ENCODE assay signal across 8 mouse cellular contexts in the genomic region with DNA sequence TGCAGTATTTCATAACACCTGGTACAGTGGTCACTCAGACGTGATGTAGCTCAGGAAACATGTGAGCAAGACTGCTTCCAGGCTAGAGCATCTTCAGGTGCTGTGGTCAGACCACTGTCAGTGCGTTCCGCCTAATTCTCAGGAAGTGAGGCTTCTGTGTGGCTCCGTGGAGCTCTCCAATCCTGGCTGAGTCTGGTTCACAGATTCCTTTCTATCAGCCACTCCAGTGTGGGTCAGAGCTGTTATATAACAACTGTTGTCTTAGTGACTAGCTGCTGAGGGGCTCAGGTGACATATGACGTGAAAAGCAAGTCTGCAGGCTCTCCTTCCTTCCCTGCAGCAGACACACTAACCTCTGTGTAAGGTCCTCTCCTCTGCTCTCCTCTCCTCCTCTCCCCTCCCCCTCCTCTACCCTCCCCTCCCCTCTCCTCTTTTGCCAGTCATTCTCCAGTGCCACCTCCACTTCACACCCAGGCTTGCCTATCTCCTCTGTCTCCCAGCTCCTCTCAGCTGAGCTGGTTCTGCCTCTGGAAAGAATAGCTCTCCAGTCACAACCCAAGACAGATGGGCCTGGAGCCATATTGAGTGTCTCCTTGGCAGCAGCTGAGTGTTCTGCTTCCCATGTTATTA. TPM values are rescaled to one million over a fixed set of nuclear protein-coding genes. Genes with fewer than 3 reads are reported as not detected.
DNase-seq lines count a peak whose midpoint lies in the region; ATAC-seq and TF ChIP-seq lines count a peak whose summit lies in the region.

No protein-coding gene starts in this region.

- H3K4me1 ChIP-seq in hindbrain, postnatal 0 days (ENCODE audit: insufficient read depth, low read length) = no peaks in the 10 kb centered on the region
- peaks cover 3% of the 10 kb centered on the region; the same call in 1 of the 2 replicates for H3K4me1 ChIP-seq in hindbrain, embryonic 12.5 days

- TF ChIP-seq CTCF in hindbrain, postnatal 0 days (IDR thresholded peaks at IDR 0.05; ENCODE audit: low read depth) = no peak

- no peak overlapping the region for H3K4me3 ChIP-seq in hindbrain, postnatal 0 days (ENCODE audit: low read length)
- no peak overlapping the region for H3K4me3 ChIP-seq in hindbrain, embryonic 12.5 days

- peak; percentile 71 for ATAC-seq in hindbrain, postnatal 0 days
- ATAC-seq in hindbrain, embryonic 12.5 days (ENCODE audit: low FRiP score) = no peak

- H3K9ac ChIP-seq in hindbrain, postnatal 0 days (replicated peaks; ENCODE audit: low read length) = no peak overlapping the region
- no peak overlapping the region for H3K9ac ChIP-seq in hindbrain, embryonic 12.5 days

- H3K36me3 ChIP-seq in hindbrain, postnatal 0 days (ENCODE audit: insufficient read depth, low read length) = no peaks in the 10 kb centered on the region
- no peaks in the 10 kb centered on the region for H3K36me3 ChIP-seq in hindbrain, embryonic 12.5 days

- no peaks in the 10 kb centered on the region for H3K27me3 ChIP-seq in hindbrain, postnatal 0 days (ENCODE audit: insufficient read depth, low read length)
- H3K27me3 ChIP-seq in hindbrain, embryonic 12.5 days = no peaks in the 10 kb centered on the region

- no peak overlapping the region for H3K27ac ChIP-seq in hindbrain, postnatal 0 days
- no peak overlapping the region for H3K27ac ChIP-seq in hindbrain, embryonic 12.5 days

- H3K9me3 ChIP-seq in hindbrain, postnatal 0 days (ENCODE audit: low read length) = no peaks in the 10 kb centered on the region
- H3K9me3 ChIP-seq in hindbrain, embryonic 12.5 days (replicated peaks) = no peaks in the 10 kb centered on the region

- no peak overlapping the region for H3K4me2 ChIP-seq in hindbrain, postnatal 0 days (ENCODE audit: low read depth, low read length)
- no peak overlapping the region for H3K4me2 ChIP-seq in hindbrain, embryonic 12.5 days (replicated peaks)

- peak; percentile 35 for DNase-seq in hindbrain, postnatal 0 days (ENCODE audit: low spot score)
- peak; percentile 35 for DNase-seq in MN1 (ENCODE audit: low spot score)
- DNase-seq in heart, postnatal 4 days = peak; percentile 17
- peak; percentile 76 for DNase-seq in right cerebral cortex, adult 18-20 months
- DNase-seq in gastrocnemius, postnatal 25 days = no peak
- no peak for DNase-seq in cerebellum, adult 11-12 months
- DNase-seq in testis, postnatal 10 days (ENCODE audit: low spot score) = no peak

- 59% methylated on average over 5 of the region's 5 CpGs for WGBS in hindbrain, postnatal 0 days
- WGBS in hindbrain, embryonic 12.5 days = 60% methylated on average over 5 of the region's 5 CpGs

RNA-seq across cellular contexts. Expression of a gene that starts 23.5 kb away (rescaled TPM):
- 47.8 and 54.3 TPM in 2 replicates for total RNA-seq in hindbrain, postnatal 0 days (2014; rRNA removed)
- 48.4 and 51.6 TPM in 2 replicates for polyA plus RNA-seq in hindbrain, postnatal 0 days (2015; fragmentation: Nextera tagmentation; extraction: Ambion mirVana)
- polyA plus RNA-seq in hindbrain, embryonic 12.5 days (2016; fragmentation: Nextera tagmentation; extraction: Ambion mirVana) = 42.4 and 44.3 TPM in 2 replicates
- 10 to 100 TPM; 11.3 to 15.0 TPM for total RNA-seq in heart, postnatal 4 days (2021)
- total RNA-seq in gastrocnemius, postnatal 25 days (2021) = 1 to 10 TPM; 2.0 to 5.4 TPM

Comparison
In these comparisons a context has a peak if more than half of its experiments do, and no peak if none do; other contexts are left out.
1. DNase-seq: peak in hindbrain, postnatal 0 days (single experiment), MN1 (single experiment), heart, postnatal 4 days (single experiment) and right cerebral cortex, adult 18-20 months (single experiment); none in gastrocnemius, postnatal 25 days (single experiment), cerebellum, adult 11-12 months (single experiment) and testis, postnatal 10 days (single experiment).